Mouse (Mus musculus): ENCODE data around the gene Hykk.
A peak's percentile ranks its signal among the peaks of the same experiment; 100 is the strongest.

The Hykk gene

GRCm38 (mm10) chr9:54981291-54982191 lies 64.5 kb downstream of the Hykk start:
- peak; percentile 21 for DNase-seq

GRCm38 (mm10) chr9:54982401-54982800 lies 65.3 kb downstream of the Hykk start:
- DNase-seq: no peak

- DNase-seq: no peak
Observed at GRCm38 (mm10) chr9:54990362-54990761, 73.3 kb downstream of the Hykk start.

- DNase-seq: no peak
Observed at GRCm38 (mm10) chr9:54994381-54994780, 77.3 kb downstream of the Hykk start.

GRCm38 (mm10) chr9:54995645-54996044 lies 78.6 kb downstream of the Hykk start:
- no peak for DNase-seq
